Mouse (Mus musculus): Measurements from ENCODE around the gene Klc3. TPM values are rescaled to one million over a fixed set of nuclear protein-coding genes. Genes with fewer than 3 reads are reported as not detected.

Gene Klc3
- 0.71 and 0.99 TPM in 2 replicates for polyA plus RNA-seq (2014; fragmentation: Nextera tagmentation; extraction: Ambion mirVana)

GRCm38 (mm10) chr7:19403731-19404296 lies at the start of gene Klc3:
Klc3 (minus strand) TSS chr7:19404104.
- H3K4me3 ChIP-seq (ENCODE audit: low read depth, low read length), result peak within 1 kb of the TSS; percentile 71
- H3K9me3 ChIP-seq (ENCODE audit: control insufficient read depth, low read length), result peaks cover 6% of the 10 kb centered on the region
- peaks cover 14% of the 10 kb centered on the region for H3K4me1 ChIP-seq (replicated peaks; ENCODE audit: control insufficient read depth, insufficient read depth, low read length)
- no peak within 1 kb of the TSS for H3K27ac ChIP-seq (ENCODE audit: low read depth, low read length)
- peak within 1 kb of the TSS; percentile 55 for H3K9ac ChIP-seq (ENCODE audit: low read depth, low read length)
- H3K27me3 ChIP-seq (replicated peaks; ENCODE audit: control insufficient read depth, insufficient read depth, low read length), result peaks cover 59% of the 10 kb centered on the region
- 1% methylated on average over 62 of the region's 62 CpGs for WGBS
- ATAC-seq (replicated peaks; ENCODE audit: low FRiP score) (peak; percentile 74), DNase-seq (ENCODE audit: low spot score) (peak; percentile 79)
- H3K36me3 ChIP-seq (ENCODE audit: control insufficient read depth, insufficient read depth, low read length), result no peaks in the 10 kb centered on the region
- H3K4me2 ChIP-seq, result peak within 1 kb of the TSS; percentile 100

GRCm38 (mm10) chr7:19449165-19449564 lies 45.3 kb upstream of the Klc3 start:
- WGBS, result 92% methylated on average over 12 of the region's 12 CpGs

DNA sequence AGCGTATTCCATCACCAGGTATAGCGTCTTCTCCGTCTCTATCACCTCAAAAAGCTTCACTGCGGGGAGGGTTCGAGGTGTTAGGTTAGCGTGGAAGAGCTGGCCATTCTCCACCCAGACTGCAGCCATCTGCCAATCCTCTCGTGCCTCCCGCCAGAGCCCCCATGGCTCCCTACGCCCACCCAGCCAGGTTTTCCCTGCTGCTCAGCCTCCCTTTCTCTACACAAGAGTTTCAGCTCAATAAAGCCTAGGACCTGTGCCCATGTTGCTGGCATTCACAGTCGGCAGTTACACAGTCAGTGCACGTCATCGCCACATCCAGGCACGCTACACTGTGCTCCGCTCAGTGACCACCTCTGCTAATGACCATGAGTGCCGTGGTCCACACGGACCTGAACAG lies 43.8 kb upstream of the Klc3 start:
- ATAC-seq (replicated peaks; ENCODE audit: low FRiP score) (no peak), DNase-seq (ENCODE audit: low spot score) (no peak)
- Histone ChIP-seq H3K27me3 (replicated peaks; ENCODE audit: control insufficient read depth, insufficient read depth, low read length) (no peaks in the 10 kb centered on the region), H3K27ac (ENCODE audit: low read depth, low read length) (no peak overlapping the region), H3K36me3 (ENCODE audit: control insufficient read depth, insufficient read depth, low read length) (peaks cover 25% of the 10 kb centered on the region), H3K4me1 (replicated peaks; ENCODE audit: control insufficient read depth, insufficient read depth, low read length) (0 out of 2 replicates have a peak, but pooled peaks cover under 1% of the 10 kb centered on the region), H3K9ac (ENCODE audit: low read depth, low read length) (no peak overlapping the region), H3K4me2 (no peak overlapping the region), H3K4me3 (ENCODE audit: low read depth, low read length) (no peak overlapping the region), H3K9me3 (ENCODE audit: control insufficient read depth, low read length) (no peaks in the 10 kb centered on the region)
- WGBS, result 92% methylated on average over 16 of the region's 16 CpGs

More at GRCm38 (mm10) chr7:19449165-19449564, 45.3 kb upstream of the Klc3 start:
- no peak overlapping the region for H3K27ac ChIP-seq (ENCODE audit: low read depth, low read length)
- no peak overlapping the region for H3K9ac ChIP-seq (ENCODE audit: low read depth, low read length)
- H3K9me3 ChIP-seq (ENCODE audit: control insufficient read depth, low read length), result no peaks in the 10 kb centered on the region
- no peak overlapping the region for H3K4me2 ChIP-seq
- ATAC-seq (replicated peaks; ENCODE audit: low FRiP score) (no peak), DNase-seq (ENCODE audit: low spot score) (no peak)
- H3K4me1 ChIP-seq (replicated peaks; ENCODE audit: control insufficient read depth, insufficient read depth, low read length), result no peaks in the 10 kb centered on the region
- H3K27me3 ChIP-seq (replicated peaks; ENCODE audit: control insufficient read depth, insufficient read depth, low read length), result no peaks in the 10 kb centered on the region
- peaks cover 22% of the 10 kb centered on the region for H3K36me3 ChIP-seq (ENCODE audit: control insufficient read depth, insufficient read depth, low read length)
- H3K4me3 ChIP-seq (ENCODE audit: low read depth, low read length), result no peak overlapping the region

- H3K27me3 ChIP-seq (replicated peaks; ENCODE audit: control insufficient read depth, insufficient read depth, low read length), result no peaks in the 10 kb centered on the region
- no peak for DNase-seq (ENCODE audit: low spot score)
- H3K36me3 ChIP-seq (ENCODE audit: control insufficient read depth, insufficient read depth, low read length), result peaks cover 22% of the 10 kb centered on the region
- no peak overlapping the region for H3K9ac ChIP-seq (ENCODE audit: low read depth, low read length)
- ATAC-seq (replicated peaks; ENCODE audit: low FRiP score), result no peak
- WGBS, result 85% methylated on average over 12 of the region's 12 CpGs
- H3K4me2 ChIP-seq, result no peak overlapping the region
- H3K4me1 ChIP-seq (replicated peaks; ENCODE audit: control insufficient read depth, insufficient read depth, low read length), result peaks cover 11% of the 10 kb centered on the region
- no peaks in the 10 kb centered on the region for H3K9me3 ChIP-seq (ENCODE audit: control insufficient read depth, low read length)
- H3K27ac ChIP-seq (ENCODE audit: low read depth, low read length), result no peak overlapping the region
- H3K4me3 ChIP-seq (ENCODE audit: low read depth, low read length), result no peak overlapping the region
Measured at GRCm38 (mm10) chr7:19444801-19445200, 40.9 kb upstream of the Klc3 start.

GRCm38 (mm10) chr7:19443344-19443743 lies 39.4 kb upstream of the Klc3 start:
- no peaks in the 10 kb centered on the region for H3K27me3 ChIP-seq (replicated peaks; ENCODE audit: control insufficient read depth, insufficient read depth, low read length)
- no peak overlapping the region for H3K27ac ChIP-seq (ENCODE audit: low read depth, low read length)
- H3K36me3 ChIP-seq (ENCODE audit: control insufficient read depth, insufficient read depth, low read length), result peaks cover 20% of the 10 kb centered on the region; the same call in 1 of the 2 replicates
- no peak overlapping the region for H3K4me2 ChIP-seq
- H3K9me3 ChIP-seq (ENCODE audit: control insufficient read depth, low read length), result no peaks in the 10 kb centered on the region
- 42% methylated on average over 3 of the region's 3 CpGs for WGBS
- H3K9ac ChIP-seq (ENCODE audit: low read depth, low read length), result no peak overlapping the region
- no peak overlapping the region for H3K4me3 ChIP-seq (ENCODE audit: low read depth, low read length)
- ATAC-seq (replicated peaks; ENCODE audit: low FRiP score) (no peak), DNase-seq (ENCODE audit: low spot score) (peak; percentile 77)
- H3K4me1 ChIP-seq (replicated peaks; ENCODE audit: control insufficient read depth, insufficient read depth, low read length), result peaks cover 11% of the 10 kb centered on the region

DNA sequence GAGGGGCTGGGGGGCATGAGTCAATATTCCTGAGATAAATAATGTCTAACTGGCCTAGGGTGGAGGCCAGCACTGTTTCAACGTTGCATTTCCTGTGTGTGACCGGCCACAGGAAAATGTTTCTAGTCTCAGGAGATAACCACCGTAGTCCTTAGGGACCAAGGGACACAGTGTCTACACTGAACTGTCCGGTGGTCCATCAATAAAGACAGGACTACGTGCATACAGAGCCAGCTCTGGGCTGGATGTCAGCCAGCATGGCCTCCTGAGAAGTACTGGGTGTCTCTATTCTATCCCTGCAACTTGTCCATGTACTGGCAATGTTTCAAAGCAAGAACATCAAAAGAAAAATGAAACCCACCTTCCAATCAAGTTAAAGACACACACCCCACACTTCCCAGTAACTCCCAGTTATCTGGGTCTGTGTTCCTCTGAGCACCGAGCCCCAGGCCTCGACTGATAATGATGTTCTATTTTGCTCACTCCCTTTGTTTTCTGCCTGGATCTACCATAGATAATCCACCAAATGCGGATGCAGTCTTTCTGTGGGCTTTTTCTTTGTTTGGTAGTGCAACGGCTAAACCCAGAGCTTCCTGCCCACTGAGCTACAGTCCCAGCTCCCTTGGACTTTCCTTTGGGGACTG lies 37.7 kb upstream of the Klc3 start:
- no peak overlapping the region for H3K4me3 ChIP-seq (ENCODE audit: low read depth, low read length)
- peak; percentile 65 for ATAC-seq (replicated peaks; ENCODE audit: low FRiP score)
- no peaks in the 10 kb centered on the region for H3K27me3 ChIP-seq (replicated peaks; ENCODE audit: control insufficient read depth, insufficient read depth, low read length)
- peaks cover 22% of the 10 kb centered on the region; the same call in 1 of the 2 replicates for H3K36me3 ChIP-seq (ENCODE audit: control insufficient read depth, insufficient read depth, low read length)
- DNase-seq (ENCODE audit: low spot score), result no peak
- peak overlapping the region; percentile 47 for H3K27ac ChIP-seq (ENCODE audit: low read depth, low read length)
- WGBS, result 49% methylated on average over 9 of the region's 9 CpGs
- peaks cover 11% of the 10 kb centered on the region for H3K4me1 ChIP-seq (replicated peaks; ENCODE audit: control insufficient read depth, insufficient read depth, low read length)
- H3K9me3 ChIP-seq (ENCODE audit: control insufficient read depth, low read length), result no peaks in the 10 kb centered on the region
- no peak overlapping the region for H3K9ac ChIP-seq (ENCODE audit: low read depth, low read length)
- H3K4me2 ChIP-seq, result no peak overlapping the region

GRCm38 (mm10) chr7:19437048-19437447 lies 33.1 kb upstream of the Klc3 start:
- ATAC-seq (replicated peaks; ENCODE audit: low FRiP score) (no peak), DNase-seq (ENCODE audit: low spot score) (no peak)
- H3K27me3 ChIP-seq (replicated peaks; ENCODE audit: control insufficient read depth, insufficient read depth, low read length), result no peaks in the 10 kb centered on the region
- H3K9me3 ChIP-seq (ENCODE audit: control insufficient read depth, low read length), result peaks cover 4% of the 10 kb centered on the region; the same call in 1 of the 2 replicates
- 91% methylated on average over 9 of the region's 9 CpGs for WGBS
- no peak overlapping the region for H3K9ac ChIP-seq (ENCODE audit: low read depth, low read length)
- H3K27ac ChIP-seq (ENCODE audit: low read depth, low read length), result no peak overlapping the region
- H3K4me2 ChIP-seq, result no peak overlapping the region
- H3K4me1 ChIP-seq (replicated peaks; ENCODE audit: control insufficient read depth, insufficient read depth, low read length), result peaks cover 8% of the 10 kb centered on the region
- H3K36me3 ChIP-seq (ENCODE audit: control insufficient read depth, insufficient read depth, low read length), result peaks cover 57% of the 10 kb centered on the region
- no peak overlapping the region for H3K4me3 ChIP-seq (ENCODE audit: low read depth, low read length)

GRCm38 (mm10) chr7:19436276-19436675 lies 32.4 kb upstream of the Klc3 start:
- Histone ChIP-seq H3K4me3 (ENCODE audit: low read depth, low read length) (no peak overlapping the region), H3K9me3 (ENCODE audit: control insufficient read depth, low read length) (peaks cover 4% of the 10 kb centered on the region; the same call in 1 of the 2 replicates), H3K27ac (ENCODE audit: low read depth, low read length) (no peak overlapping the region), H3K4me2 (no peak overlapping the region), H3K36me3 (ENCODE audit: control insufficient read depth, insufficient read depth, low read length) (peaks cover 56% of the 10 kb centered on the region), H3K4me1 (replicated peaks; ENCODE audit: control insufficient read depth, insufficient read depth, low read length) (peaks cover 3% of the 10 kb centered on the region), H3K27me3 (replicated peaks; ENCODE audit: control insufficient read depth, insufficient read depth, low read length) (no peaks in the 10 kb centered on the region), H3K9ac (ENCODE audit: low read depth, low read length) (no peak overlapping the region)
- WGBS, result 94% methylated on average over 2 of the region's 2 CpGs
- no peak for DNase-seq (ENCODE audit: low spot score)
- no peak for ATAC-seq (replicated peaks; ENCODE audit: low FRiP score)

- Histone ChIP-seq H3K4me3 (ENCODE audit: low read depth, low read length) (no peak overlapping the region), H3K36me3 (ENCODE audit: control insufficient read depth, insufficient read depth, low read length) (peaks cover 63% of the 10 kb centered on the region), H3K27me3 (replicated peaks; ENCODE audit: control insufficient read depth, insufficient read depth, low read length) (no peaks in the 10 kb centered on the region), H3K9me3 (ENCODE audit: control insufficient read depth, low read length) (peaks cover 4% of the 10 kb centered on the region; the same call in 1 of the 2 replicates), H3K27ac (ENCODE audit: low read depth, low read length) (no peak overlapping the region), H3K4me2 (no peak overlapping the region), H3K9ac (ENCODE audit: low read depth, low read length) (no peak overlapping the region), H3K4me1 (replicated peaks; ENCODE audit: control insufficient read depth, insufficient read depth, low read length) (no peaks in the 10 kb centered on the region)
- ATAC-seq (replicated peaks; ENCODE audit: low FRiP score) (no peak), DNase-seq (ENCODE audit: low spot score) (no peak)
- WGBS, result 96% methylated on average over 2 of the region's 2 CpGs
Measured at GRCm38 (mm10) chr7:19432475-19432874, 28.6 kb upstream of the Klc3 start.
